Mouse (Mus musculus) lung, postnatal 4 days (tissue): Measurements from ENCODE around the gene Fcgr2b.
A peak's percentile ranks its signal among the peaks of the same experiment; 100 is the strongest.

Experiments
- DNase-seq, 2 experiments: peaks; one replicate each; pipeline ENCODE4 v3.0.0; 2021

Gene Fcgr2b

GRCm38 (mm10) chr1:170924485-170924884 is 51.9 kb downstream of the Fcgr2b start:
- peak in 1 of 2 experiments; percentile 26 for DNase-seq

- no peak for DNase-seq
Observed at GRCm38 (mm10) chr1:170919308-170919707, 57.0 kb downstream of the Fcgr2b start.

DNA sequence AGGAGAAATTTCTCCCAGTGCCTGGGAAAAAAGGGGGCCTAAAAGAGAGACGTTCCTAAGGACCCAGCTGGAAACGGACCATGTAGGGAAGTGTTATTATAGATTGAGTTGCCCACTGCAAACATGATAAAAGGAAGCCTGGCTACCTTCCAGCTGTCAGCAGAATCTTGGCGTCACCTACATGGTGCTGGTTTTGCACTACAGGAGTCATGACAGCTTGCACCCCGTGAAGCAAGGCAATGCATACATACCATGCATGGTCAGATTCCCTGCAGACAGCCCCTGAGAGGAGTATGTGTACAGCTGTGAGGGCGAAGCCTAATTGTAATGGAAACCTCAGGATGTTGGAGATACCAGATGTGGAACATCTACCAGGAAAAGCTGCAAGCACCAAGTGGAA is 60.7 kb downstream of the Fcgr2b start:
- DNase-seq = no peak

DNA sequence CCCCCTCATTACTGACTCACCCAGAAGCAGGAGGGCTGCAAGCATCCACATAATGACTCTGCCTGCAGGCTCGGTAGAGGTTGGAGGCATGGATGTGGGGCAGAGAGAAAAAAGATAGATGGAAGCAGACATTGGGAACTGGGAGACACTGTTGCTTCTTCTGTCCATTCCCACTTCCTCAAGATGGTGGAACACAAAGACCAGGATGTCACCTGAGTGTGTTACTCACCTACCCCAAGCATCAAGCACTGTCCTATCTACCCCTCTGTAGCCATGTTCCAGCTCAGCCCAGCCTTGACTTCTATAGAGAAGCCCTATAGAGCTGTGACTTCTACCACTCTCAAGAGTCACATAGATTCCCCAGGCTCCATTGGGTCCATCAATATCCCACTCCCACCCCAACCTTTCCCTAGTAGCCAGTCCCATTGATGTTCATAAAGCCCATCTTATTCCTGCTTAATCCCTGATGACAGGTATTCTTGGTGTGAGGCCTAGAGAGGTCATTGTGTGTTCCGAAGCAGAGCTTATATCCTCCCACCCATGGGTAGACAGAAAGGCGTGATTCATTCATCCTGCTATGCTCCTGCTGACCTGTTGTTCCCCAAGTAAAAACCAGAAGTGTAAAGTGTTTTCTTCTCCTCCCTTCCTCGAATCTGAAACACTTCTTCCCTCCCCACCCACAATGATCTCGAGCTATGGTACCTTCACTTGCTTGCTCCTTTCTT is 63.3 kb downstream of the Fcgr2b start, which contains the start of gene Fcrlb:
Fcrlb (minus strand) TSS at position 51 of the 725 bp plus-strand sequence.
- DNase-seq = no peak

- DNase-seq = no peak
Observed at GRCm38 (mm10) chr1:170911907-170912660, 64.3 kb downstream of the Fcgr2b start.
